10 mouse cellular contexts compared by ENCODE assay signal in the genomic region with DNA sequence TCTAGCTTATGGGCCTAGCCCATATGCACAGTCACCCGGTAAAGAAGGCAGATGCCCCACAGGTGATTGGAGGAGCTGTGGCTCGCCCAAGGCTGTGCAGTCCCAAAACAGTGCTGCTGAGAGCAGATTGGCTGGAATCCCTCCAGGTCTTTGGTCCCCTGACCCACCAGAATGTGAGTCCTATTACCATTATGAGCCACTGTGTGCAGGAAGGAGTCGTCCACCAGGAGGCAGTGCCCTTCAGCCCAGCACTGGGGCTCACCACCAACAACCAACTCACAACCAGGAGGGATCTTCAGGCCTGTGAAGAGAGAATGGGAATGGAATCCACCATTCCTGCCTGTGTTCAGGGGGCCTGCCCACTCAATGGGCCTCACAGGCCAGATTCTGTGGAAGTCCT. TPM values are rescaled to one million over a fixed set of nuclear protein-coding genes. Genes with fewer than 3 reads are reported as not detected.
A peak's percentile ranks its signal among the peaks of the same experiment; 100 is the strongest.
DNase-seq lines count a peak whose midpoint lies in the region; ATAC-seq and TF ChIP-seq lines count a peak whose summit lies in the region.
"Had no signal": no experiment of that assay in that cellular context is flagged by ENCODE, and none has a peak within 500 bp of the region (broad histone marks: within the 10 kb centered on the region; RNA-seq: fewer than 3 reads in every experiment).

No protein-coding gene starts in this region.

- no peak for ATAC-seq in cerebellum, adult (ENCODE audit: insufficient number of reproducible peaks, low FRiP score, low TSS enrichment)
- ATAC-seq in embryonic facial prominence, embryonic 11.5 days (replicated peaks; ENCODE audit: insufficient number of reproducible peaks, low FRiP score, low TSS enrichment, low read depth): no peak
- ATAC-seq: Patski had no signal

- H3K9me3 ChIP-seq in E14TG2a.4 (ENCODE audit: low read length): no peaks in the 10 kb centered on the region
- no peaks in the 10 kb centered on the region for H3K9me3 ChIP-seq in embryonic facial prominence, embryonic 11.5 days (replicated peaks; ENCODE audit: control insufficient read depth, low read length)

- H3K4me2 ChIP-seq in embryonic facial prominence, embryonic 11.5 days (ENCODE audit: low read depth, low read length): no peak overlapping the region

- H3K27me3 ChIP-seq in E14TG2a.4 (ENCODE audit: insufficient read depth, low read length): peaks cover 37% of the 10 kb centered on the region
- peaks cover 7% of the 10 kb centered on the region for H3K27me3 ChIP-seq in embryonic facial prominence, embryonic 11.5 days (ENCODE audit: control insufficient read depth, insufficient read depth, low read length)

- no peak overlapping the region for H3K4me3 ChIP-seq in E14TG2a.4 (replicated peaks; ENCODE audit: low read length)
- no peak overlapping the region for H3K4me3 ChIP-seq in embryonic facial prominence, embryonic 11.5 days (ENCODE audit: low read depth, low read length)

- H3K27ac ChIP-seq in embryonic facial prominence, embryonic 11.5 days (replicated peaks; ENCODE audit: low read depth, low read length): no peak overlapping the region
- H3K27ac ChIP-seq: macrophage had no signal

- H3K4me1 ChIP-seq in E14TG2a.4 (replicated peaks; ENCODE audit: low read depth, low read length): peaks cover 61% of the 10 kb centered on the region
- H3K4me1 ChIP-seq in embryonic facial prominence, embryonic 11.5 days (ENCODE audit: control insufficient read depth, insufficient read depth, low read length): 0 out of 2 replicates have a peak, but pooled peaks cover 2% of the 10 kb centered on the region

- H3K36me3 ChIP-seq in E14TG2a.4 (ENCODE audit: insufficient read depth, low read length): peaks cover 56% of the 10 kb centered on the region
- H3K36me3 ChIP-seq in embryonic facial prominence, embryonic 11.5 days (replicated peaks; ENCODE audit: control insufficient read depth, insufficient read depth, low read depth, low read length): no peaks in the 10 kb centered on the region

- TF ChIP-seq CTCF in E14TG2a.4 (conservative IDR thresholded peaks at IDR 0.05; ENCODE audit: low read length): peak; percentile 60

- 40% methylated on average over 3 of the region's 3 CpGs for WGBS in embryonic facial prominence, embryonic 11.5 days

- H3K9ac ChIP-seq in embryonic facial prominence, embryonic 11.5 days (replicated peaks; ENCODE audit: low read length): no peak overlapping the region

- peak; percentile 45 for DNase-seq in cerebellum, adult 11 months
- DNase-seq in layer of hippocampus, postnatal 10 days (ENCODE audit: low spot score in 2 of 2): peak; percentile 51 to 52
- no peak for DNase-seq in layer of hippocampus, postnatal 25 days (ENCODE audit: extremely low spot score in 1 of 2, low spot score in 1 of 2)
- peak; percentile 43 for DNase-seq in embryonic facial prominence, embryonic 11.5 days (ENCODE audit: low spot score)
- DNase-seq in naive thymus-derived CD4-positive, alpha-beta T cell, adult 2 months (ENCODE audit: low read depth): peak; percentile 68
- DNase-seq in right cerebral cortex, adult 2 months (ENCODE audit: low spot score in 2 of 2): no peak

RNA-seq across cellular contexts. Expression of a gene that starts 2.9 kb away (rescaled TPM):
- total RNA-seq in layer of hippocampus, postnatal 10 days (2021): 10 to 100 TPM; 35.6 to 46.1 TPM
- 10 to 100 TPM; 33.4 to 36.6 TPM for total RNA-seq in layer of hippocampus, postnatal 25 days (2021)
- 0.60 TPM in 2 replicates for polyA plus RNA-seq in embryonic facial prominence, embryonic 11.5 days (2014; fragmentation: Nextera tagmentation; extraction: Ambion mirVana)
- polyA plus RNA-seq: macrophage, Patski had no signal

RNA-seq across cellular contexts. Expression of a gene that starts 3.8 kb away (rescaled TPM):
- 100 to 1,000 TPM; 273 to 305 TPM for total RNA-seq in layer of hippocampus, postnatal 10 days (2021)
- total RNA-seq in layer of hippocampus, postnatal 25 days (2021): 100 to 1,000 TPM; 411 to 438 TPM
- 1.2 and 3.2 TPM in 2 replicates for polyA plus RNA-seq in embryonic facial prominence, embryonic 11.5 days (2014; fragmentation: Nextera tagmentation; extraction: Ambion mirVana)

RNA-seq across cellular contexts. Expression of a gene that starts 17.9 kb away (rescaled TPM):
- total RNA-seq in layer of hippocampus, postnatal 10 days (2021): 100 to 1,000 TPM; 151 to 152 TPM
- 100 to 1,000 TPM; 150 to 160 TPM for total RNA-seq in layer of hippocampus, postnatal 25 days (2021)
- polyA plus RNA-seq in embryonic facial prominence, embryonic 11.5 days (2014; fragmentation: Nextera tagmentation; extraction: Ambion mirVana): 15.1 and 18.5 TPM in 2 replicates

RNA-seq across cellular contexts. Expression of a gene that starts 23.8 kb away (rescaled TPM):
- 10 to 100 TPM; 23.6 to 28.3 TPM for total RNA-seq in layer of hippocampus, postnatal 10 days (2021)
- 10 to 100 TPM; 20.2 to 25.5 TPM for total RNA-seq in layer of hippocampus, postnatal 25 days (2021)
- 15.8 and 18.4 TPM in 2 replicates for polyA plus RNA-seq in embryonic facial prominence, embryonic 11.5 days (2014; fragmentation: Nextera tagmentation; extraction: Ambion mirVana)

RNA-seq across cellular contexts. Expression of a gene that starts 29.2 kb away (rescaled TPM):
- 100 to 1,000 TPM; 129 to 149 TPM for total RNA-seq in layer of hippocampus, postnatal 10 days (2021)
- total RNA-seq in layer of hippocampus, postnatal 25 days (2021): 100 to 1,000 TPM; 157 to 177 TPM
- polyA plus RNA-seq in embryonic facial prominence, embryonic 11.5 days (2014; fragmentation: Nextera tagmentation; extraction: Ambion mirVana): 64.3 and 71.6 TPM in 2 replicates

Comparison
In these comparisons a context has a peak if more than half of its experiments do, and no peak if none do; other contexts are left out.
1. DNase-seq: peak in cerebellum, adult 11 months (single experiment), layer of hippocampus, postnatal 10 days (2 of 2), embryonic facial prominence, embryonic 11.5 days (single experiment) and naive thymus-derived CD4-positive, alpha-beta T cell, adult 2 months (single experiment); none in layer of hippocampus, postnatal 25 days (0 of 2) and right cerebral cortex, adult 2 months (0 of 2).